Mouse (Mus musculus) ES-E14 (cell line): ENCODE measurements around the gene Mpnd.
"Not testable (repeated sequence)": the region's sequence is repeated elsewhere in the genome, so short reads cannot be mapped to it uniquely, and the experiment has no call there.

Source experiments
- CHD2 ChIP-seq: IDR thresholded peaks from 2 replicates; pipeline ENCODE4 v1.6.1; 2014; ENCODE audit warnings: mild to moderate bottlenecking, low read depth, low read length, inconsistent platforms
- MAFK ChIP-seq: IDR thresholded peaks from 2 replicates; pipeline ENCODE4 v1.6.1; 2014; ENCODE audit warnings: mild to moderate bottlenecking, low read depth, low read length, inconsistent platforms; ENCODE audit not compliant: insufficient read depth

GRCm38 (mm10) chr17:56065715-56066114 is 60.2 kb downstream of the Mpnd start:
- not testable (repeated sequence) for TF ChIP-seq CHD2, MAFK
